Mouse (Mus musculus) E14TG2a.4 (cell line): ENCODE results near the gene Unc5c.

Experiments used
- CTCF ChIP-seq: conservative IDR thresholded peaks from 2 replicates; pipeline ENCODE4 v1.5.1; 2014; ENCODE audit warnings: low read length
- POU5F1 ChIP-seq: IDR thresholded peaks from 2 replicates; pipeline ENCODE4 v1.6.1; 2014; ENCODE audit warnings: low read length, borderline replicate concordance

DNA sequence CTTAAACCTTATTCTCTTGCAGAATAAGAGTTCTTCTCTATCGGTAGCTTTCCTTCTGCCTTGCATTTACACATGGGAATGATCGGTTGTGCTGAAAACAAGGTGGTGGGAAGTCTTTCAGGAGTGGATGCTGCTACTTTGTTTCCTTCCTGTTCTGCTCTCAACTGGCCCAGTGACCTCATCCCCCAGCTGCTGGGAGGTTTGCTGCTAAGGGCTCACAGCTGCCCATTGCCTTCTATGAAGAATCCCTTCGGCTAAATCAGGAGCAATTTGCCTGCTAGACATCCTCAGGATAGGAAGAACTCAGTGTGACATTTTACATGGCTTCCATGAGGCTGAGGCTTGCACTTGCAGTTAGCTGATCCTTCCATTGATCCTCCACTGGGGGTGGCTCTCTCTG is 28.0 kb downstream of the Unc5c start:
- no peak for TF ChIP-seq CTCF
- TF ChIP-seq POU5F1, result no peak
